Mouse (Mus musculus) monocyte, adult 5-6 weeks (primary cell): ENCODE measurements around the gene Cand2. TPM values are rescaled to one million over a fixed set of nuclear protein-coding genes. Genes with fewer than 3 reads are reported as not detected.

Experiments
- ATAC-seq: fragments of 153-309, 156-312 bp; replicated peaks from 2 replicates; pipeline ENCODE4 v1.8.0; 2017; ENCODE audit warnings: mild to moderate bottlenecking; ENCODE audit not compliant: low TSS enrichment, insufficient number of reproducible peaks, severe bottlenecking, poor library complexity, low FRiP score
- total RNA-seq: library from RNA; stranded (forward); fragments of 200-1000, 200-491, 200-594 nt; gene quantifications from 3 replicates; pipeline ENCODE4 v1.2.3, GENCODE M21; 2017

Gene Cand2
- total RNA-seq, 1 experiment from 2014 or later, result 0.19 TPM

DNA sequence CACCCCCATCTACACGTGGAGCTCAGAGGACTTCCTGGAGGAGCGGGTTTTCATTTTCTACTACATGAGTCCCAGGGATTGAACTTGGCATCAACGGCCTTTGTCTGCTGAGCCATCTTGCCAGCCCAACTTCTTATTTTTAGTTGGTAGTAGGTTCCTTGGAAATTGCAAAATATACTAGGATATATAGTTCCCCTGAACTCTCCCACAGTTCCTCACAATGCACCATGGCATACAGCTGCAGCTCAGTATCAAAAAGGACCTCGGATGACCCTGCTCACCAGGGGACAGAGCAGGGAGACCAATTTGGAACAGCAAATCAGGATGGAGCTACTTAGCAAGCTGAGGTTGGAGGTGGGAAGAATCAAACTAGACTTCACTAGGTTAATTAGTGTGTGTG is 40.7 kb downstream of the Cand2 start:
- no peak for ATAC-seq

DNA sequence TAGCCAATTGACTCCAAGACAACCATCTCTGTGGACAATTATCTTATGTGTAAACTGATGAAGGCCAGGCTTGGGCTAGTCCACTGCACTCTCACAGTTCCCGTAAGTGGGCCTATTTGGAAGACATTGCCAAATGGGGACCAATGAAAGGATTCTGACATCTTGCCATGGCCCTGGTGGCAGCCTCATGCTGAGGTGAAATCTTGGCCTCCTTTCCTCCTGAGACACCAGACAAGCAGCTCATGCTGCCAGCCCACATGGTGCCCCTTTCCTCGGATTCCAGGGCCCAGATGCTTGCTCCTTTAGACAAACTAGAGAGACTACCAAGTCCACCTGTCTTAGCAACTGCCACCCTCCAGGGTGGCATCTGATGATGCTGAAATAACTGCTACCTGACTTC is 43.8 kb downstream of the Cand2 start:
- ATAC-seq, result no peak

DNA sequence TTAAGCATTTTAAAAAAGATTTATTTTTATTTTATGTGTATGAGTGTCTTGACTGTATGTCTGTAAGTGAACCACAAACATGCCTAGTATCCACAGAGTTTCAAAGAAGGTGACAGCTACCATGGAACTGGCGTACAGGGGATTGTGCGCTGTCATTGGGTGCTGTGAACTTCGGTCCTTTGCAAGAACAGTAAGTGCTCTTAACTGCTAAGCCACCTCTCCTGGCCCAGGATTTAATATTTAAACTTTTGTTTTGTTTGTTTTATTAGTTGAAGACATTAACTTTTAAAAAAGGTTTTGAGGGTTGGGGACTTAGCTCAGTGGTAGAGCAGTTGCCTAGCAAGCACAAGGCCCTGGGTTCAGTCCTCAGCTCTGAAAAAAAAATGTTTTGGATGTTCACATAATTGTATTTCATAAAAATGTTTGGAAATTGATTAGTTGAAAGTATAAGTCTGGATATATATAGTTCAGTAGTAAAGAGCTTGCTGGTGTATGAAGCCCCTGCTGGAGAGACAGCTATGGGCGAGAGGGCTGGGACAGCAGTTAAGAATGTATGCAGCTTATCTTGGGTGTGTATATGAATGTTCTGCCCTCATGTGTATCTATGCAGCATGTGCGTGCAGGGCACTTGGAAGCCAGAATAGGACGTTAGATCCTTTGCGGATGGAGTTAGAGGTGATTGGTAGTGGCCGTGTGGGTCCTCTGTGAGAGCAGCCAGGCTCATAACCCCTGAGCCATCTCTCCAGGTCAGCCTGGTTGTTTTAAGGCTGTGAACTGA is 47.1 kb downstream of the Cand2 start:
- ATAC-seq, result no peak

DNA sequence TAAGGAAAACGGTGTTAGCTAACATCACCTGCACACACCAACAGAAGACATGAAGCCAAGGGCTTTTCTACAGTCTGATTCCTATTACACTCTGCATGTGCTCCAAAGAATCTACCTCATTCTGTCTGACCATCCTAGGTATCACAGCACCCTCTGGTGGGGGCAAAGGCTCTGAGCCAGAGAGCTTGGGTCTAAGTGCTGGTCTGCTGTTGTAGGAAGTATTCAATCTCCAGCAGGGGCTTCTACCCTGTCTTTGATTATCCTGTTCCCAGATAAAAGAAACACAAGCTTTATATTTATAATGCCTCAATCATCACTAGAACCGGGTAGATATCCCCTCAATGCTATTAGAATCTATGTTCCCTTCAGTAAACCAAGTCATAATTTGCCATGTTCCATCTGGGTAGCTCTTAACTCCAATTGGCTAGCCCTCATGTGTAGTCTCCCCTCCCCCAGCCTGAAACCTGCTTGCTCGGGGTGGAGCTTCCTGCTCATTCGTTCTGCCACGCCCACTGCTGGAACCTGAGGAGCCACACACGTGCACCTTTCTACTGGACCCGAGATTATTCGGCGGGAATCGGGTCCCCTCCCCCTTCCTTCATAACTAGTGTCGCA is 49.6 kb downstream of the Cand2 start:
- peak; percentile 90 for ATAC-seq

DNA sequence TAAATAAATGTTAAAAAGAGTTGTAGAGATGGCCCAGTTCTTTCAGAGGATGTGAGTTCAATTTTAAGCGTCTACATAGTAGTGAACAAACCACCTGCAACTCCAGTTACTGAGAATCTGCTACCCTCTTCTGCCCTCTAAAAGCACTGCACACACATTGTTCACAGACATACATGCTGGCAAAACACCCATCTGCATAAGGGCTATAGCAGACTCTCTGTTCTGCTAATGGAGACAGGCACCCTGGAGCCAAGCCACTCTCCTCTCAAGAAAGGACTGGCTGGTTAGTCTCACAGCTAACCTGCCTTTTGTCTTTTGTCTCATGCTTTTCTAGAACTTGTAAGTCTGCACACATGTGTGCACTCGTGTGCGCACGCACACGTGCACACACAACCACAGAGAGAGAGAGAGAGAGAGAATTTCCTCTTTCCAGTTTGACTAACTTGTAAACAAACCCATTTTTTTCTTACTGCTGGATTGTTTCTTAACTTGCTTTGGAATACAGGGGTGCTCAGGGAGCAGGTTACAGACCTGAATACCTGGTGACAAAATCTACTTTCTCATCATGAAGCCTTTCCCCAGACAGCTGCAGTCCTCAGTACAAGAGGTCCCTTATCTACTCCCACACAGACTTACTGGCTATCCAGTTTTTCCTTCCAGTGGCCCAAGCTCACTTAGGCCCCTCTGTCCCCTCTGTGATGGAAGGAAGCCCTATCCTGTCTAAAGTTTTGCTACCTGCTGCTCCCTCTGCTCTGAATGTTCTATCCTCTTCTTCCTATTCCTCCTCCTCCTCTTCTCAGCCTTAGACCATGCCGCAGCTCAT is 56.7 kb downstream of the Cand2 start:
- no peak for ATAC-seq

DNA sequence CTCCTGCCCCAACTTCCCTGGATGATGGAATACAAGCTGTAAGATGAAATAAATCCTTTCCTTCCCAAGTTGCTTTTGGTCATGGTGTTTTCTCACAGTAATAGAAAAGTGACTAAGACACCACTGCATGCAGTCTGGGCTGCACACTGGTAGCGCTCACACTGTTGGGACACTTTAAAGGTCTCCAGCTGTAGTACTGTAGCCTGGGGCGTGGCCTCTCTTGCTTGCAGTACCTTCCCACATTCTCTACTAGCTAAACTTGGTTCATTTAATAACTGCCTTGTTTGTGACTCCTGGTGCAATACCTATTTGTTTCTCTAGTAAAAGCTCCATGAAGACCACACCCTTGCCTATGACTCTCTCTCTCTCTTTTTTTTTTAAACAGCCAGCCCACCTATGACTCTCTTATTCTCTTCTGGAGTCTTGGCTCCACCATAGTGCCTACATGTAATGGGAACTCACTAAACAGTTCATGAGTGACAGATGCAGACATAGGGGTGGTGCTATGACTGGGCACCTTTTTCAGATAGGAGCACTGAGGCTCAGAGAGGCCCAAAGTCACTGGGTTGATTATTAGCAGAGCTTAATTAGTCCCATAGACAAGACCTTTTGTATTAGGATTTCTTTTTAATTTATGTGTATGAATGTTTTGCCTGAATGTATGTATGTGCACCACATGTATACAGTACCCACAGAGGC is 58.0 kb downstream of the Cand2 start:
- ATAC-seq, result no peak

DNA sequence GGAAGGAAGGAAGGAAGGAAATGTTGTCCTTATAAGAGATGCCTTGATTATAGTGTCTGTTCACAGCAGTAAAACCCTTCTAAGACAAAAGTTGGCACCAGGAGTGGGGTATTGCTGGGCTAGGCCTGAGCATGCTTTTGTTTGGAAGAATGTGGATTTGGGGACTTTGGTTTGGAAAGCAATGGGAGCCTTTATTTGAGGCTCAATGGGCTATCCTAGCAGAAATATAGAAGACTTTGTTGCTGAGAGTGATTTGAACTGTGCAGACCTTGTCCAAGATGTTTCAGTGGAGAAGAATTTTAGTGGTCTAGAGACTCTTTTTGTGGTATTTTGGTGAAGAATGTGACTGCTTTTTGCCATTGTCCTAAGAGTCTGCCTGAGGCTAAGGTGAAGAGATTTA is 59.5 kb downstream of the Cand2 start:
- ATAC-seq, result no peak

DNA sequence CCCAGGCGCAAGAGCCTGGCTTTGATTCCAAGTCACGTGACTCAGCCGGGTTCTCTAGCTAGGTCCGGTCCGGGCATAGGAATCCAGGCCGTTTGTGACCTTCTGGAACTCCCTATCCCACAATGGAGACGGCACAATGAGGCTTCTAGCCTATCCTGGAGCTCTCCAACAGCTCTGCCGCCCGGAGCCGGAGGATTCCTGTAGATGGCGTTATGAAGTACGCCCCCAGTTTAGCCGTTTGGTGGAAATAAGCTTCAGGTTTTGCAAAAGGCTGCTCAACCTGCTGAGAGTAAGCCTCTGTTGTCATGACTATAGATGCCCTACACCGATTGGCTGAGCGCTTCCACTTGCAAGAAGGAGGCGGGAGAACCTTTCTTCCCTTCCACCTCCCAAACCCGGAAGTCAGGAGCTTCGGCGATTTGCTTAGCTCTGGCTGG is 63.8 kb downstream of the Cand2 start, which contains the start of gene Efcab12:
Gene Efcab12, minus strand, starts transcription at position 252 of the 437 bp plus-strand sequence.
- ATAC-seq, result peak; percentile 88

DNA sequence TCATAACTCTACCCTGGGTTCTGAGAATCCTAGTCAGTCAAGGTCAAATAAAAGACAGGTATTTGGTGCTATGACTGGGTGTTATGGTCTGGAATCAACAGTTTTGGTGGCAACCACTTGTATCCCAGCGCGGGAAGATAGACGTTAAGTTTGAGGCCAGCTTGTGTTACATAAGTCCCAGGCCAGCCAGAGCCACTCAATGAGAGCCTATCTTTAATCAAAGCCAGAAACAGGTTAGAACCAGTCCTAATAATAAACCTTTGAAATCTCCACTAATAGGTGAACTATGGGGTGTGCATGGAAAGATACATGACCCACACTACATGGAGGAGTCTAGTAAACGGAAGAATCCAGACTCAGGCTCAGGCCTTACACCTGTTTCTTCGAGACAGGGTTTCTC is 64.4 kb downstream of the Cand2 start:
- ATAC-seq, result no peak

DNA sequence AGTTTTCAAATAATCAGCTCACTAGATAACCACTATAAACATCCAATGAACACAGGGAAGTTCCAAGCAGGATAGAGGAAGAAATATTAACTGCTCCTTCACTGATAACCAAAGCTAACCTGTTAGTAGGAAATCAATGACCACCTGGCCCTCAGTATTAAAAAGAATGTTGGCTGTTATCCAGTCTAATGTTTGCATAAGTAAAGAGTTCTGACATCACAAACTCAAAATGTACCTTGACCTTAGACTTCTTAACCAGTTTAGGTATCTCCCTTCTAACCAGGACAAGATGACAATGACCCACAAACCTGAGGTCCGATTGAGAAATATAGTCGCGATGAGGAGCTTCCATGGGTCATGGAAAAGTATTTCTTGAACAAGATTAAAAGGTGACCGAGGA is 70.7 kb downstream of the Cand2 start:
- ATAC-seq, result no peak

DNA sequence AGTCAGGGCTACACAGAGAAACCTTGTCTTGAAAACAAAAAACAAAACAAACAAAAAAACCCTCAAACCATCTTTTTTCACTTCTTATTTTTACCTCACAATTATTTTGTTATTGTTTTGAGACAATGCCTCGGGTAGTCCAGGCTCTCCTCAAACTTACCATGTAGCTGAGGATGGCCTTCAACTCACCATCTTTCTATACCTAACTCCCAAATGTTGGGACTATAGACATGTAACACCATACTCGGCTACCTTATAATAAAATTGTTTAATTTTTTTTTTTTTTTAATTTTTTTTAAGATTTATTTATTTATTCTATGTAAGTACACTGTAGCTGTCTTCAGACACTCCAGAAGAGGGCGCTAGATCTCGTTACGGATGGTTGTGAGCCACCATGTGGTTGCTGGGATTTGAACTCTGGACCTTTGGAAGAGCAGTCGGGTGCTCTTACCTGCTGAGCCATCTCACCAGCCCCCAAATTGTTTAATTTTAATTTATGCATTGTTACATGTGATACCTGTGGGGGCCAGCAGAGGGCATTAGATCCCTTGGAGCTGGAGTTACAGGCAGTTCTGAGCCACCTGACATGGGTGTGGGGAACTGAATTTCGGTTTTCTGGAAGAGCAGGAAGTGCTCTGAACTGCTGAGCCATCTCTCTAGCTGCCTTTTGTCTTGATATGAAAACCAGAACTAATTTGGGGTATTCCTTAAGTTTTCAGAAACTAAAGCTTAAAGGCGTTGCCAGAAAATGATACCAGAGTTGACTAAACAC is 72.5 kb downstream of the Cand2 start:
- ATAC-seq, result peak; percentile 81

DNA sequence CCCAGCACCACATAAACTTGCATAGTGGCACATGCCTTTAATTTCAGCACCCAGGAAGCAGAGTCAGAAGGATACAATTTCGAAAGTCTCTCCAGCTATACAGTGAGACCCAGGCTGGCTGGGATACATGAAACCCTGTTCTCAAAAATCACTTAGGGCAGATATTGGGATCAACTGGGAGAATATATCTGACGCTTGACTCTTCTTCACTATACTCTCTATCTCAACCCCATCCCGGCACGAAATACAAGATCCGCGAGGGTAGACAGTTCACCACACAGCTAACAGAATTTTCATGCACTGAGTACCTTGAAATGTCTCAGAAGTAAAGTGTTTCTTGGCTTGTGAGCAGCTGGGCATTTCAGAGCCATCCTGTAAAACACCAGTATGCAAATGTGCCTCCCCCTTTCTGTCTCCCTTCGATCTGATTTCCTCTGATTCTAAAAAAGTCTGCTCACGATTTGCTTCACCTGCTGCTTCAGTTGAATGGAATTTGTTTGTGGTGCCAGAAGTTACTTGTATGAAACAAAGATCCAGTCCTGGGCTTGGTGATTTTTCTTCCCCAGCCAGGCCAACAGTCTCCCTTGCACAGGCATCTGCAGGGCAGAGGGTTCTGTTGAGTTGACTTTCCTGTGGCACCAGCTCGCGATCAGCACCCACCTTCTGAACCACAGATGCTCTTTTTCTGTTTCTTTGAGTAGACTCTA is 74.4 kb downstream of the Cand2 start:
- no peak for ATAC-seq

DNA sequence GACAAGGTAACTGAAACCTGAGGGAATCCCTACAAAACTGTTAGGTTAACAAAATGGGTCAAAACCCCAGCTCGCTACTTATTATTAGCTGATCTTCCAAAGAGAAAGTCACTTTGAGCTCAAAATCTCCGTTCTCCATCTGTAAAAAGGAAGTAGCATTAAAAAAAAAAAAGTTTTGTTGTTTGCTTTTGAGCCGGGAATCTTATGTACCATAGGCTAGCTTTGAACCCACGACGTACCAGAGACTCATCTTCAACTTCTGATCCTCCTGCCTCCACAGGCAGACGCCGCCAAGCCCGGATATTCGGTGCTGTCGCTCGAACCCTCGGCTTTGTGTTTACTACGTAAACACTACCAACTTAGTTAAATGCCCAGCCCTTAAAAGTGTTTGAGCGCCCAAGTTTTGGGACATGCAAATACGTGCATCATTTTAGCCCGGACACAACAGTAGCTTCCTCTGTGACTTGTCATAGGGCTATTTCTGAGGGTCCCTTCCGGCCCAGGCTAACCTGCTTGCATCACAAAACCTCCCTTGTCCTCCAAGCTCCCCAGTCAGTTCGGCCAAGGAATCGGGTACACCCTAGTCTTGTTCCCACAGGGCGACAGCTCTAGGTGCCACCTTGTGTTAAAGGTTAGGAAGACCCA is 78.2 kb downstream of the Cand2 start:
- ATAC-seq, result no peak

DNA sequence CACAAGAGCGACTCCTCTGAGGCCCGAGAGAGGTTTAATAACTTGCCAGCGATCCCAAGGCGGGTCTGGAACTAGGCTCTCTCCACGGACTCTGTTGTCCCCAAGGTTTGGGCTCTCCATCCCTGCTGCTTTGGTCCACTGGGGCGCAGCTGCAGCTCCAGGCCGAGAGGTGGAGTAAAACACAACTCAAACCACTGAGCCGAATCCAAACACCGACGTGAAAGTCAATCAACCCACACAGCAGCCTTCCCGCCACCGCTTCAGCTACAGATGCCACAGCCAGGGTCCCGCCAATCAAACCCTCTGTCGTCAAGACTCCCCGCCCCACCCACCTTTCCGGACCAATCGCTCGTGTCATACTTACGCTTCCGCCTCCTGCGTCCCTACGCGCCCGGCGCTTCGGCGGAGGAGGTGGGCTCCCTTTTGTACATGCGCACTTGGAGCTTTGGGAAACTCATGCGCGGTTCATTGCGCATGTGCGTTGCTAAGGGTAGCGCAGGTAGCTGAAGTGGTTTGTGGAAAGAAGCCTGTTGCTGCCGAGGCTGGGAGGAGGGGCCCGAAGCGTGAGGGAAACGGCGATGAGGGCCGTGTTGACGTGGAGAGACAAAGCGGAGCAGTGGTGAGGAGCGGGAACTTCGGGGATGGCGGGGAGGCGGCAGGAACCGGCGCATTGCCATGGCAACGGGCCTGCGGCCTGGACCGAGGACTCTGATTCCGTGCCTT is 78.9 kb downstream of the Cand2 start, which contains the start of the genes Mbd4 and Ift122:
Gene Mbd4, minus strand, starts transcription at position 281 of the 723 bp plus-strand sequence.
Gene Ift122, plus strand, starts transcription at position 380 of the 723 bp plus-strand sequence.
- ATAC-seq, result peak; percentile 99

DNA sequence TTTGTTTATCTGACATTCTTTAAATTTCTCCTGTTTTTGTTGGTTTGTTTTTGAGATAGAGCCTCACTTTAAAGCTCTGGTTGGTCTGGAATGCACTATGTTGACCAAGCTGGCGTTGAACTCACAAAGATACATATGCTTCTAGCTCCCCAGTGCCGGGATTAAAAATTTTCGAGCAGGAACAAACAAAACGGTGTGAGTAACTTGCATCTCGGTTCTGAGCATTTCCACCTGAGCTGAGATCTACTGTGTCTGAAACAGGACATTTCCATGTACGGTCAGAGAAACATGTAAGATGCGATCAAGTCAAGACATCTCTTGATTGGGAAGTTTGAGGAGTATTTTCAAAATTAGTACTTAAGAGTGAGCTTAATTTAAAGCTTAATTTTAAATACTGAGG is 79.6 kb downstream of the Cand2 start:
- no peak for ATAC-seq

DNA sequence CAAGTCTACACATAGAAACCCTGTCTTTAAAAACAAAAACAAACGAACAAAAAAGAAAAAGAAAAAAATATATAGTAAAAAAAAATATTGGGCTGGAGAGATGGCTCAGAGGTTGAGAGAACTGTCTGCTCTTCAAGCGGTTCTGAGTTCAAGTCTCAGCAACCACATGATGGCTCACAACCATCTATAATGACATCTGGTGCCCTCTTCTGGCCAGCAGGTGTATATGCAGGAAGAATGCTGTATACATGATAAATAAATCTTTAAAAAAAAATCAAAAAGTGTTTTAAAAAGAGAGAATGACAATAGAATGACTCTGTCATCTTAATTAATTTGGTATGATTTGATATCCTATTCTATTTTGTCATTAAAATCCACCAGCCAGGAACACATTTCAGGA is 80.1 kb downstream of the Cand2 start:
- no peak for ATAC-seq
